Mouse (Mus musculus): ENCODE measurements around the gene Tsga10. TPM values are rescaled to one million over a fixed set of nuclear protein-coding genes. Genes with fewer than 3 reads are reported as not detected.

Tsga10 gene
- 6.0 and 6.6 TPM in 2 replicates for total RNA-seq (2021)
- long read RNA-seq, partial matches to known transcripts, result 0 of 4 reads
- long read RNA-seq, other reads (novel, unspliced or antisense), result 1 of 4 reads

GRCm38 (mm10) chr1:37866286-37866685, at the start of gene Tsga10:
TSS of gene Tsga10 (minus strand) at chr1:37866429.
- DNase-seq, result no peak

GRCm38 (mm10) chr1:37912751-37913150, 46.5 kb upstream of the Tsga10 start:
- no peak for DNase-seq

- peak; percentile 8 for DNase-seq
Measured at GRCm38 (mm10) chr1:37903178-37903577, 36.9 kb upstream of the Tsga10 start.

GRCm38 (mm10) chr1:37900288-37900687, 34.1 kb upstream of the Tsga10 start:
- DNase-seq, result no peak

GRCm38 (mm10) chr1:37899816-37900215, 33.6 kb upstream of the Tsga10 start:
- no peak for DNase-seq

- DNase-seq, result no peak
Measured at GRCm38 (mm10) chr1:37894606-37895005, 28.4 kb upstream of the Tsga10 start.

- DNase-seq, result no peak
Measured at GRCm38 (mm10) chr1:37891400-37891799, 25.2 kb upstream of the Tsga10 start.

GRCm38 (mm10) chr1:37890025-37890652, 23.9 kb upstream of the Tsga10 start, which contains the start of the genes Mitd1 and Mrpl30:
TSS of gene Mitd1 (minus strand) at chr1:37890411.
TSS of gene Mrpl30 (plus strand) at chr1:37890477.
- DNase-seq, result peak; percentile 88

- no peak for DNase-seq
Measured at GRCm38 (mm10) chr1:37889206-37889605, 23.0 kb upstream of the Tsga10 start.

GRCm38 (mm10) chr1:37884451-37884850, 18.2 kb upstream of the Tsga10 start:
- DNase-seq, result no peak

GRCm38 (mm10) chr1:37883411-37883810, 17.2 kb upstream of the Tsga10 start:
- no peak for DNase-seq

GRCm38 (mm10) chr1:37877736-37878460, 11.7 kb upstream of the Tsga10 start:
- peak; percentile 15 for DNase-seq

GRCm38 (mm10) chr1:37873157-37873556, 6.9 kb upstream of the Tsga10 start:
- DNase-seq, result no peak

GRCm38 (mm10) chr1:37872131-37873067, 6.2 kb upstream of the Tsga10 start:
- peak; percentile 86 for DNase-seq

GRCm38 (mm10) chr1:37871704-37872103, 5.5 kb upstream of the Tsga10 start, which contains the start of gene Lipt1:
TSS of gene Lipt1 (plus strand) at chr1:37871738.
- peak; percentile 24 for DNase-seq

- no peak for DNase-seq
Measured at GRCm38 (mm10) chr1:37869362-37869761, 3.1 kb upstream of the Tsga10 start.

GRCm38 (mm10) chr1:37868640-37869039, 2.4 kb upstream of the Tsga10 start:
- no peak for DNase-seq

- DNase-seq, result no peak
Measured at GRCm38 (mm10) chr1:37867684-37868322, 1.6 kb upstream of the Tsga10 start.

GRCm38 (mm10) chr1:37867056-37867455, 827 bp upstream of the Tsga10 start:
- DNase-seq, result peak; percentile 52

GRCm38 (mm10) chr1:37865401-37866215, 621 bp downstream of the Tsga10 start:
- no peak for DNase-seq

All from adrenal gland, postnatal 25 days (tissue).